Mouse (Mus musculus) adrenal gland (tissue): ENCODE results near the gene Cds2.
"Not testable (repeated sequence)": the region's sequence is repeated elsewhere in the genome, so short reads cannot be mapped to it uniquely, and the experiment has no call there.

Experiments used
- intact Hi-C: fragments of 180-260 bp; cut with DNase I; formaldehyde crosslinking; loops from one replicate; pipeline ENCODE4 v1.15.1; 2025
- long read RNA-seq, 2 experiments: library from polyadenylated mRNA; unstranded; transcript quantifications; one replicate each; pipeline ENCODE4 v2.0.0; 2020; ENCODE audit warnings: borderline replicate concordance in 1 of 2; ENCODE audit not compliant: insufficient replicate concordance in 1 of 2

Cds2 gene
- long read RNA-seq, experiment 1, full-length matches to known transcripts = 13 of 23 reads
- long read RNA-seq, experiment 1, partial matches to known transcripts = 1 of 23 reads
- long read RNA-seq, experiment 1, other reads (novel, unspliced or antisense) = 9 of 23 reads
- long read RNA-seq, experiment 2, full-length matches to known transcripts = 4 of 9 reads
- long read RNA-seq, experiment 2, partial matches to known transcripts = 1 of 9 reads
- long read RNA-seq, experiment 2, other reads (novel, unspliced or antisense) = 4 of 9 reads

- intact Hi-C loops = loop anchor here (5.0 kb wide), 1 partner anchor 49 kb away; no protein-coding TSS in a partner anchor
Observed at GRCm38 (mm10) chr2:132262879-132263398, at the start of gene Cds2. Gene Cds2, plus strand, starts transcription at chr2:132263148.

- intact Hi-C loops = loop anchor here (2.0 kb wide), 1 partner anchor 55 kb away; no protein-coding TSS in a partner anchor
Observed at GRCm38 (mm10) chr2:132221611-132222073, 41.3 kb upstream of the Cds2 start.

DNA sequence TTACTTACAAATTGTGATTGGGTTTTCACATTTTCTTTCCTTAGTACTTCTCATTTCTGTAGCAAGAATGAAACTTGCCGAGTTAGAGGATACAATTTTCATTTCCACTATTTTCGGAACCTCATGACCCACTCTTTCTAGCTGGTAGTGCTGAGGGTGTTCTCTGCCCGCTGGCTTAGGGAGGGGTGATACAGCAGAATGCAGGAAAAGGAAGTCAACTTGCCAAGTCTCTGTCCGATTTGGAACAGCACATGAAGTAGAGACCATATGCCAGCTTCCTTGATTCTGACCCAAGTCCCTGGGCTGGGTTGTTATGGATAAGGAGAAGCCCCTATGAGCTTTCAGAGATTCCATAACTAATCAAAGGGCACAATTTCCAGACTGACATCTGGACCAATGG lies 38.6 kb upstream of the Cds2 start:
- intact Hi-C loops = no loop called here

DNA sequence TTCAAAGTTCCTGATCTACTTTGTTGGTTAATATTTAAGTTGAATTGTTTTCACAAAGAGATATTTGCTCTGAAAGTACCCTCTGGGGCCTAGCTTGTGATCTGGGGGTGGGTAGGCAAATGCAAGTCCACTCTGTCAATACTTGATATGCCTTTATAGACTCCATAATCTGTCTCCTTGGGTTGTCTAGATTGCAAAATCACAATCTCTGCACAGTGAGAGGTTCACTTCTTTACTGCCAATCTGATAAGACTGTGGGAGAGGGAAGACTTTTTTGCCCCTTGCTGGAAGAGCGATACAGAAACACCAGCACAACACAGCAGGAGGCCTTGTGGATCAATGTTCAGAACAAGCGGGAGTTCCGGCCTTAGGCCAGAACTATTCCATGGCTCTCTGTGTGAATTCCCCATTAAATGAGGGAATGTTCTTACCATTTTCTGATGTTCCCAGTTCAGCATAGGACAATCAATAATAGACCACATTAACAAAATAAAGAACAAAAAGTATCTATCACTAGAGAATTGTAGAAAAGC lies 30.5 kb upstream of the Cds2 start:
- intact Hi-C loops = no loop called here

DNA sequence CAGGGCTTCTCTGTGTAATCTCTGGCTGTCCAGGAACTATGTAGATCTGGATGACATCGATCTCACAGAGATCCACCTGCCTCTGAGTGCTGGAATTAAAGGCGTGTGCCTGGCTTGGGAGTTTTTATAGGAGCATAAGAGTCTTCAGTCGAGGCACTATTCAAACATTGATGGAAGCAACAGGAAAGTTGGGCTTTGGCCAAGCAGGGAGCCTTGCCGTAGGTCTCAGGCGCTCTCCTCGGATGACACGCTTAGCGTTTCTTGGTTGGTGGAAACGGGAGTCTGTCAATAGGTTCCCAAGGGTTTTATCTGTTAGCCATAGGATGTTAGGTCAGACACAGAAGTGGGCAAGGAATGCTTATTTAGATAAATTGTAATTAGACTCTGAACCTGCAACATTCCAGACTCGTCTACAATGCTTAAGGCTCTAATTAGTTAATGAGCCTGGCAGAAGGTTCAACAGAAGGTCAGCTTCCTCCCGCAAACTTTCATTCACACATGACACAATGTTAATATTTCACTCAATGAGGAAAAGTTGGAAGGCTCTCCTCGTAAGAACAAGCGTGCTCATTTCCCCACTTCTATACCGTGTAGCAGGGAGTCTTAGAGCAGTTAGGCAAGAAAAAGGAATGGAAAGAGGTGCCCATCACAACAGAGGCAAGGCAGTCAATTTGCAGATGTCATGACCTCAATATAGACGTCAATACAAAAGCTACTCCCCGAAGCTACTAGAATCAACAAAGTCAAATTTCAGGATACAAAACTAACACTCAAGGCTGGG lies 28.8 kb upstream of the Cds2 start:
- intact Hi-C loops = no loop called here

- intact Hi-C loops = no loop called here
Observed at GRCm38 (mm10) chr2:132235291-132235690, 27.7 kb upstream of the Cds2 start.

DNA sequence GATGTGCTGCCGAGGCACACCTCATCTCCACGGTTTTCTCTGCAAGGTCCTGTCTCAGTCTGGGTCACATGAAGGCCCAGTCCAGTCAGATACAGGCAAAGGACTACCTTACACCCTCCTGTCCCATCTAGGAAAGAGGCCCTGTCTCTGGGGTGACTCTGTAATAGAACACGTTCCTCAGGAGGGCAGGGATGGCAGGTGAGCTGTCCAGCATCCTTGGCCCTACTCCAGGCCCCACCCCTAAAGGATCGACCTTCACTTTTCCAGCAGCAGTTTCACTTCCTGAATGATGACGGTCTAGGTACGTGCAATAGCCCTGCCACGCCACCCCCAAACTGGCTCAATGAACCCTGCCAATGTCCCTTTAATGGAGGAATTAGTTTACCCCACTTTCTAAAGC lies 27.0 kb upstream of the Cds2 start:
- intact Hi-C loops = no loop called here

DNA sequence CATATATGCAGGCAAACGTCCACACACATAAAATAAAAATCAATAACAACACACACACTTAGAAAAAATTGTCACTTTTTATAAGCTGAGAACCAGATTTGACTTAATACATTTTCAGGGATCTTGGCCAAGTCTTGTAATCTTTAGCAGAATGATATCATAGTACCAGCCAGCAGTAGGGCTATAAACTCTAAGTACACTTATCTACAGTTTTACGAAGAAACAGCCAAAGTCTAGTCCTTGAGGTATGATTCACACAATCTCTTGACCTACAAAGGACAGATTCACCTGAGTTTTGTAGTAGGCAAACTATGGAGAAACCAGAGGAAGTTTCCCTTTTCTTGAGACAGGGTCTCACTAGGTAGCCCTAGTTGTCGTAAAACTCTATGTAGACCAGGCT lies 23.5 kb upstream of the Cds2 start:
- intact Hi-C loops = not testable (repeated sequence)

GRCm38 (mm10) chr2:132240457-132240856 lies 22.5 kb upstream of the Cds2 start:
- intact Hi-C loops = loop anchor here (2.0 to 10.0 kb wide), 2 partner anchors 98 to 416 kb away; no protein-coding TSS in a partner anchor

GRCm38 (mm10) chr2:132243370-132243769 lies 19.6 kb upstream of the Cds2 start:
- intact Hi-C loops = loop anchor here (10.0 kb wide), 1 partner anchor 419 kb away; no protein-coding TSS in a partner anchor

- intact Hi-C loops = loop anchor here (10.0 kb wide), 1 partner anchor 423 kb away; no protein-coding TSS in a partner anchor
Observed at GRCm38 (mm10) chr2:132247539-132248313, 15.2 kb upstream of the Cds2 start, which contains the start of gene Tmem230. Gene Tmem230, minus strand, starts transcription at chr2:132247807.

DNA sequence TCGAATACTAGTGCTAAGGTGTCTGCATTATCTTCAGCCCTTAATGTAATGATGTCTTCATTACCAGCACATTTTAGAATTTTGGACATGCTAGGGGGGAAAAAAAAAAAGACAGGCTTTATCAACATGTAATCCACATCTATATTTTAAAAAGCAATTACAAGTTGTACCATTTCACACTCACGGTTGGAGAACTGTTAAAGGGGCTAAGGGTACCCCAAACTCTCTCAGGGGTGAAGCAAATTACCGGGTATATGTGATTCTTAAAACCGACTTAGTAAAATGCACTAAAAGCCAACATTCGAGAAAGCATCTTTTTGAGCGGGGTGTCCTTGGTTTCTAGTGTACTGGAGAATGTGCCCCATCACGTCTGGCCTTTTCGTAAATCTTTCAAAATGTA lies 11.0 kb upstream of the Cds2 start:
- intact Hi-C loops = no loop called here

DNA sequence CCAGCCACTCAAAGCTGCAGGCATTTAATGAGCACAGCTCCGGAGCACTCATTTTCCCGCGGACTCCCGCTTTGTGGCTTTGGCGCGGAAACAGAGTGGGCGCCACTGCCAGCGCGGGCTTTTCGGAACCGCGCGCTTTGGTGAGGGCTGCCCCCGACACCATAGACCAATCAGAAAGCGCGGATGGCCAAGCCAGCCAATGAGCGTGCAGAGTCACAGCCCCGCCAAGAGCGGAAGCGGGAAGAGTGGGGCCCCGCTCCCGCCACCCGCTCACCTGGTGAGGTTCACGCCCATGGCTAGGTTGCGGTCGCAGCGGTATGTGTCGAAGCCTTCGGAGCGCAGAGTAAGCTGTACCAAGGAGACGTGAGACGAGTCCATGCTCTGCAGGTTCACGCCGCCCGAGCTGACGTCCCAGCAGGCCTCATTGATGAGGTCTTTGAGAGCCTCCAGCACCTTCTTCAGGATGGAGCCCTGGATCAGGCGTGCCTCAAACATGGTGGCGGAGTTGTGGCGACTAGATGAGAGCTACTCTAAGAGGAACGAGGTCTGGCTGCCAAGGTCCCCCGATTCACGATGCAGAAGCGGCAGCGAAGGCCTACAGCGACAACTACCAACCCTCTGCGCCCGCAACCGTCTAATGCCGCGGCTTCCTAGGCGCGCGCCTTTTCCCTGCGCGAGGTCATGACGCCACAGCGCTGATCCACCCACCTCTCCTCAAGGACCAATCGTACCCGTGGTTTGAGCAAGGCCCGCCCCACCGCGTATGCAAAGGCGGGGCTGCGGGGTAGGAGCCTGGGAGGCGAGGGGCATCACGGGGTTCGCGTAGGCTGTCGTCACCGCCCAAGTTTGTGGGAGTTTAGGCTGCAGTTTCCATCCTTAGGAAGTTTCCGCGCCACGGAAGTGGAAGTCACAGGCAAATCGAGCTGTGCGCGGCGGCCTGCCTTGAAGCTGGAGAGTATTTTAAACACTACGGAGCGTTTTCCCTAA lies 10.1 kb upstream of the Cds2 start, which contains the start of gene Pcna:
Gene Pcna, minus strand, starts transcription at position 773 of the 987 bp plus-strand sequence.
- intact Hi-C loops = no loop called here

DNA sequence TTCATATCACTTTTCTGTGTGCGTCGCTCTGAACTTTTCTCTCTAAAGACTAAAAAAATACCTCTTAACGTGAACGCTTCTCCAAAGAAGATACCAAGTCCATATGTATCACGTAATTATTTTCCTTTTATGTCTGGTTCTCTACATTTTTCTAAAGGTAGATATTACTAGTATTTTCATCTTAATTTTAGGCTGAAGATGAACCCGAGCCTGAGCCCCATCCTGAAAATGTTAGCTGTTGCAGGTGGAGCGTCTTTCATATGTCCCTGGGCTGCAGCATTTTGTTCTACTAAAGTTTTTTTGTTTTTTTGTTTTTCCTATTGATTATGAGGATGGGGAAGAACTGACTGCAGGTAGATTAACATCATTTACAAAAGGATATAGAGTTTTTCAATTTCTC lies 9.3 kb upstream of the Cds2 start:
- intact Hi-C loops = no loop called here

- intact Hi-C loops = no loop called here
Observed at GRCm38 (mm10) chr2:132257350-132258068, 5.4 kb upstream of the Cds2 start.

DNA sequence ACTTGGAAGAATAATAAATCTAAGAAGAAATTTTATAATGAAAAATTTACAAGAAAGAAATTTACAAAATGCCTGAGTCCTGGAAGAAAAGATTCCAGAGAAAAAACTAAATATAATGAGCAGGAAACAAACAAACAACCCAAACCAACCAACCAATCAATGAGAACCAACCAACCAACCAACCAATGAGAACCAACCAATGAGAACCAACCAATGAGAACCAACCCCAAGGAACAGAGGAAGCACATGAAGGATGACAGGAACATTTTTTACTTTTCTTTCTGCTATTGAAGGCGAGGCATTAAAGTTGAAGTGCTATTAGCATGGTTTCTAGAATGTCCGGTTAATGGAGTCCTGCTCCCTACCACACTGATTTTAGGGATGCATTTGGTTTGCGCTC lies 2.3 kb upstream of the Cds2 start:
- intact Hi-C loops = loop anchor here (5.0 kb wide), 1 partner anchor 52 kb away; no protein-coding TSS in a partner anchor

- intact Hi-C loops = loop anchor here (5.0 kb wide), 1 partner anchor 50 kb away; no protein-coding TSS in a partner anchor
Observed at GRCm38 (mm10) chr2:132262175-132262574, 773 bp upstream of the Cds2 start.

DNA sequence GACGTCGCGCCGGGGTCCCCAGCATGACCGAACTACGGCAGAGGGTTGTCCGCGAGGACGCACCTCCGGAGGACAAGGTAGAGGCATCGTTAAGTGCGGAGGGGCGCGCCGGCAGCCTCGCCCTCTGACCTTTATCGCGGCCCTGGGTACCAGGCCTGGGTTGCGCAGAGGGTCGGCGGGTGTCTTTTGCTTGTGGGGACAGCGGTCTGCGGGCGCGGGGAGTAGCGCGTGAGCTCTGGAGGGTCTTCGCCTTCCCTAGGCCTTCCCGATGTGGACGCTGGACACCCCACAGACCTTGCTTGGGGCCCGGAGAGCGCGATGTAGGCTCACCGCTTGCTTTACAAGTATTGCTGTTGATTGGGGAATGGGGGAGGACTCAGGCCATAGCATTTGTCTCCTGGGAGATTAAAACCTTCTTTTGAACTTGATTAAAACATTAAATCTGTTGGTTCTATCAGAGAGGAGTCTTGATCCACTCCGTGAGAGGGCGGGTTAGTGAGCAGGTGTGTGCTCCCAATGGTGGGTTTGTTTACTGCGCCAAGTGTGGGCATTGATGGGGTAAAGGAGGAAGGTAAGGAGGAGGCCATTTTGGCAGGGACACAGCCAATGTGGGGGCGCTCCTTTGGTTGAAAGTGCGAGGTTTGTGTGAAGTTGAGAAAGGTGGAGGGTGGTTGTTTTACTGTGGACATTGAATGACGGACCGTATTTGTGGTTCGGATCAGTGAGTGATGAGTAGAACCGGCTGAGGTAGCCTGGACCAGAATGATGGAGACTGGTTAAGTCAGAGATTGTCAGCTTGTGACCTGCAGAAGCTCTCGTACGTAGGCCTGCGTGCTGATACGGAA lies 695 bp downstream of the Cds2 start:
- intact Hi-C loops = loop anchor here (5.0 kb wide), 1 partner anchor 49 kb away; no protein-coding TSS in a partner anchor
